Mouse (Mus musculus): ENCODE data around the gene Ikzf3.

The Ikzf3 gene

GRCm38 (mm10) chr11:98569461-98569860 is 23.6 kb upstream of the Ikzf3 start:
- no peak for DNase-seq (ENCODE audit: low read depth in 1 of 2, low spot score in 2 of 2)

- no peak for DNase-seq (ENCODE audit: low read depth in 1 of 2, low spot score in 2 of 2)
These were observed 22.5 kb upstream of the Ikzf3 start for GRCm38 (mm10) chr11:98568326-98568725.

GRCm38 (mm10) chr11:98563921-98564414 is 18.1 kb upstream of the Ikzf3 start:
- DNase-seq (ENCODE audit: low read depth in 1 of 2, low spot score in 2 of 2) = no peak

GRCm38 (mm10) chr11:98563025-98563424 is 17.2 kb upstream of the Ikzf3 start:
- no peak for DNase-seq (ENCODE audit: low read depth in 1 of 2, low spot score in 2 of 2)

GRCm38 (mm10) chr11:98560942-98561341 is 15.1 kb upstream of the Ikzf3 start:
- DNase-seq (ENCODE audit: low read depth in 1 of 2, low spot score in 2 of 2) = no peak

GRCm38 (mm10) chr11:98555124-98555700 is 9.4 kb upstream of the Ikzf3 start:
- DNase-seq (ENCODE audit: low read depth in 1 of 2, low spot score in 2 of 2) = no peak

- no peak for DNase-seq (ENCODE audit: low read depth in 1 of 2, low spot score in 2 of 2)
These were observed 8.1 kb upstream of the Ikzf3 start for GRCm38 (mm10) chr11:98553966-98554365.

- DNase-seq (ENCODE audit: low read depth in 1 of 2, low spot score in 2 of 2) = peak; percentile 70 to 88
These were observed 5.4 kb upstream of the Ikzf3 start, which contains the start of gene Zpbp2 for GRCm38 (mm10) chr11:98550975-98551828. Gene Zpbp2, plus strand, starts transcription at chr11:98551097.

- DNase-seq (ENCODE audit: low read depth in 1 of 2, low spot score in 2 of 2) = peak in 1 of 2 experiments; percentile 15
These were observed 4.6 kb upstream of the Ikzf3 start for GRCm38 (mm10) chr11:98550311-98550974.

GRCm38 (mm10) chr11:98549363-98549762 is 3.5 kb upstream of the Ikzf3 start:
- DNase-seq (ENCODE audit: low read depth in 1 of 2, low spot score in 2 of 2) = no peak

GRCm38 (mm10) chr11:98547308-98547693 is 1.5 kb upstream of the Ikzf3 start:
- DNase-seq (ENCODE audit: low read depth in 1 of 2, low spot score in 2 of 2) = no peak

- DNase-seq (ENCODE audit: low read depth in 1 of 2, low spot score in 2 of 2) = no peak
These were observed 887 bp upstream of the Ikzf3 start for GRCm38 (mm10) chr11:98546529-98547307.

- DNase-seq (ENCODE audit: low read depth in 1 of 2, low spot score in 2 of 2) = no peak
These were observed 747 bp downstream of the Ikzf3 start for GRCm38 (mm10) chr11:98544890-98545677.

GRCm38 (mm10) chr11:98543414-98543813 is 2.4 kb downstream of the Ikzf3 start:
- no peak for DNase-seq (ENCODE audit: low read depth in 1 of 2, low spot score in 2 of 2)

GRCm38 (mm10) chr11:98542553-98542952 is 3.3 kb downstream of the Ikzf3 start:
- no peak for DNase-seq (ENCODE audit: low read depth in 1 of 2, low spot score in 2 of 2)

GRCm38 (mm10) chr11:98540319-98540718 is 5.5 kb downstream of the Ikzf3 start:
- DNase-seq (ENCODE audit: low read depth in 1 of 2, low spot score in 2 of 2) = no peak

- DNase-seq (ENCODE audit: low read depth in 1 of 2, low spot score in 2 of 2) = no peak
These were observed 8.3 kb downstream of the Ikzf3 start for GRCm38 (mm10) chr11:98537480-98538034.

- no peak for DNase-seq (ENCODE audit: low read depth in 1 of 2, low spot score in 2 of 2)
These were observed 18.9 kb downstream of the Ikzf3 start for GRCm38 (mm10) chr11:98526824-98527461.

GRCm38 (mm10) chr11:98525140-98525539 is 20.7 kb downstream of the Ikzf3 start:
- DNase-seq (ENCODE audit: low read depth in 1 of 2, low spot score in 2 of 2) = no peak

Measured in monocyte, adult 2 months (primary cell).